Mouse (Mus musculus) inflammation-experienced regulatory T-cells, adult 6 months (primary cell): ENCODE measurements at regions not wholly inside any gene's neighbourhood (a gene's known extent, or its start where the extent isn't known, plus 50 kb on each side); places are given as distances from the start of the nearest gene placed in this dataset.

ENCODE experiments used
- ATAC-seq: one replicate; pipeline ENCODE4 v1.8.0; 2017

DNA sequence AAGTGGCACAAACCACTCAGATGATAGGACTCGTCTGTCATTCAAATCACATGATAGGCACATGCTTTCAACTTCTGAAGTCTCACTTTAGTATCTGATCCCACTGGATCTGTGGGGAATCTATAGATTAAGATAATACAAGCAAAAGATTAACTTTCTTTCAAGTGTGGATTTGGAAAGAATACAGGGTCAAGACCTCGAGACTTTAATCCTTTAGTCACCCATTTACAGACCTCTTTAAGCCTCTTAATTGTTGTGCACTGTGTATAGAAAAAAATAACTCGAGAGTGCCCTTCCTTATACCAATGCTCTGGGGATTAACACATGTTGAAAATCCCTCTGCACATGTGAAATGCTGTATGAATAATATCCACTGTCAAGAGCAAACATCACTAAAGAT is 306.7 kb upstream of the Pard3b start:
- ATAC-seq: no peak

DNA sequence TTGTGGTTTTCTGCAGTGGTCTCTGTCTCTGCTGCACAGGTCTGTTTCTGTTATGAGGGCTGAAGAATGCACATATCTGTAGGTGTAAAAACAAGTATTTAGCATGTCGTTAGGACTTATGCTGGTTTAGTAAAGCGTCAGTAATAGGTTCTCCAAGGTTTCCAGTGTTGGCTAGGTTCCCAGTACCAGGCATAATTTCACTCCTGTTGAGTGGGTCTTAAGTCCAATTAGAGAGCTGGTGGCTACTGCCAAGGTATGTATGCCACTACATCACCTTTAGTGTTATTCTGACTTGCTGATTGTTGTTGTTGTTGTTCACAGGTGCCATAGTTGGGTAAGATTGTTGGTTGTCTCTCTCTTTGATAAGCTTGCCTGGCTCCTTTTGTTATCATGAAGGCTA is 302.3 kb upstream of the Pard3b start:
- ATAC-seq: no peak

DNA sequence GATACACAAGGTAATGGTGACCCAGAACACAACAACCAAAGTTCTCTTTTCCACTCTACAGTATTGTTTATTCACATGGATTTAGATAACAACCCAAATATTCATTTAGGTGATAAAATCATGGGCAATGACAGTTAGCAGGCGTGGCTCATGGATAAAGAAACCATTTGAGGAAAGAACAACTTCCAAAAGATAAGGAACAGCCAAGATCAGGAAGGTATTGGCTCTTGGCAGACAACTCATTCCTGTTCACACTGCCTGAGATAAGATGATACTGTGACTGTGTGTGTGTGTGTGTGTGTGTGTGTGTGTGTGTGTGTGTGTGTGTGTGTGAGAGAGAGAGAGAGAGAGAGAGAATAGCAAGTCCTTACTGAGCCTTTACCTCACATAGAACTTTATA is 285.7 kb upstream of the Pard3b start:
- ATAC-seq: no peak

DNA sequence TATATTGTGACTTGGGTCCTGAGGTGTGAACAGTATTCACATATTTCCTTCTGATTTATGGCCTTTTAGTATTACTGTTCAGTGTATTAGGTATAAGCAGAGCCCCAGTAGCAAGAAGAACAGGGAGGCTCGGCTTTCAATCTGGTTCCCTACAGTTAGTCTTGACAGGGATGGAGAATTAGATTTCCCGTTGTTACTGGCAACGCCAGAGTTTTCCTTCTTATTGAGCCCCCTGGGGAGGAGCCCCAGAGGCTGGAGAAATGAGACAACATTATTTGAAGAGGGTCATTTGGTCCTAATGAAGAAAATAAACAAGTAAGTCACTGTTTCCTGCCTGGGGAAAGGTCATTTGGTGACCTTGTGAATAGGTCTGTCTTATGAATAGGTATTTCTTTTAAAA is 285.1 kb upstream of the Pard3b start:
- no peak for ATAC-seq

DNA sequence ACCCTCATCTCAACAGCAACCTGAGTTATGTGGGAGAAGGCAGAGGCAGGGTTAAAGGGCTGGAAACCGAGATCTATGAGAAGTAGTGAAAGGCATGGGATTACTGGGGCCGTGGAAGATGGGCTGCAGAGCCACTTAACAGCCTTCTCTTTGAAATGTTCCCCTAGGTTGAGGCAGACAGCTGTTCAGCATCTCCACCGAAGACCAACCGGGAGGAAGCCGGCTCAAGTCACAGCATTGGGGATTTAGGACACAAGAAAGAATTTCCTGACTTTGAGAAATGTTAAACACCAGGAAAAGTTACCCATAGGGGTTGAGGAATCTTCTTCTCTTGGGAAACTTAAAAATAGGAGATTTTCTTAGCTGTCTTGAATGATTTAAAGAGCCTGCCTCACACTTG is 283.4 kb upstream of the Pard3b start:
- no peak for ATAC-seq

DNA sequence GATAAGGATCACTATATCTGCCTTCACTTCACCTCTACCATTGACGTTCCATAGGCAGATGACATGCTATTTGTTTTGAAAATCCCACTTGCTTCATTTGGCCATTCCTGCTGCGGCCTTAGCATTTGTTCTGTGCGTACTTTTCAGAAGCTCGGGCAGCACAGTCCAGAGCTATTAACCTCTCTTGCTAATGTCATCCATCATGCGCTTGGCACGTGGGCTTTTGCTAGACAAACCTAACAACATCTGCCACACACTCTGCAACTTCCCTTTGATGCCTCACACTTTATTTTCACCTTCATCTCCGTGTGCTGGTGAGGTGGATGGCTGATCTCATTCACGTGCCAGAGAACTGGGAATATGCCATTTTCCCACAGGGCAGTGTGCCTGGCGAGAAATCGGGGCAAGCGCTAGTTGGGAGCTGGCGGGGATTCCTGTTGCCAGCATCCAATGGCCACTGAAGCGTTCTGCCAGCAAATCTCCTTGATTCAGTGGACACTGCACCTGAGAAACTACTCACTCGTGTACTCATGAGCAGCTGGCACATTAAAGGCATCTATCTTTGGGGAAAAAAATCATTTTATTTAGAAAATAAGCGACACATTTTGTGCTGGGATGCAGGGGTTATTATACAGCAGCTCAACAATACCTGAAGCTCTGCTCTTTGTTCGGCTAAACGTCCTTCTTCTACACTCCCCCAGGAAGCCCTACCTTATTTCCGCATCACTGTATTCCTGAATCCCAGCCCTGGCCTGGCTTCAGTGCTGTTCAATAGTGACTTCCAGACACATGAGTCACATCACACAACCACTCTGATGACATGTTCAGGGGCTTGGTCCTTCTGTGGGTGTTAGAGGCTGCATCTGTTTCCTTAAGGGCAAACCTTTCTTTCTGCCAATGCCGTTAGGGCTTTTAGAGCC is 279.4 kb upstream of the Pard3b start:
- no peak for ATAC-seq

DNA sequence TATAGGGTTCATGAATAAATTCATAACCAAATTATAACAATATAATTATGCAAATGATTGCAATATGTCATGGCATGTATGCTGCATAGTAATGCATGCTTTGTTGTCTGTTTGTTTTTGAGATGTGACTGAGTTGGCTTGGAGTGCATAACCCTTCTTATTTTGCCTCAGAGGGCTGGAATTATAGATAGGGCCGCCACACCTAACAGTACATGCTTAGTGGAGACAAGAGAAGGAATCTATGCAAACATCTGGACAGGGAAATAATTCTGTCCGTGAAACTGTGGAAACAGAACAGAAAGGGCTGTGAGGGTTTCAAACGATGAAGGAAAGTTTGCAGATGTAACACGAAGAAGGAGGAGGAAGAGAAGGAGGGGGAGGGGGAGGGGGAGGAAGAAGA is 266.0 kb upstream of the Pard3b start:
- ATAC-seq: no peak

DNA sequence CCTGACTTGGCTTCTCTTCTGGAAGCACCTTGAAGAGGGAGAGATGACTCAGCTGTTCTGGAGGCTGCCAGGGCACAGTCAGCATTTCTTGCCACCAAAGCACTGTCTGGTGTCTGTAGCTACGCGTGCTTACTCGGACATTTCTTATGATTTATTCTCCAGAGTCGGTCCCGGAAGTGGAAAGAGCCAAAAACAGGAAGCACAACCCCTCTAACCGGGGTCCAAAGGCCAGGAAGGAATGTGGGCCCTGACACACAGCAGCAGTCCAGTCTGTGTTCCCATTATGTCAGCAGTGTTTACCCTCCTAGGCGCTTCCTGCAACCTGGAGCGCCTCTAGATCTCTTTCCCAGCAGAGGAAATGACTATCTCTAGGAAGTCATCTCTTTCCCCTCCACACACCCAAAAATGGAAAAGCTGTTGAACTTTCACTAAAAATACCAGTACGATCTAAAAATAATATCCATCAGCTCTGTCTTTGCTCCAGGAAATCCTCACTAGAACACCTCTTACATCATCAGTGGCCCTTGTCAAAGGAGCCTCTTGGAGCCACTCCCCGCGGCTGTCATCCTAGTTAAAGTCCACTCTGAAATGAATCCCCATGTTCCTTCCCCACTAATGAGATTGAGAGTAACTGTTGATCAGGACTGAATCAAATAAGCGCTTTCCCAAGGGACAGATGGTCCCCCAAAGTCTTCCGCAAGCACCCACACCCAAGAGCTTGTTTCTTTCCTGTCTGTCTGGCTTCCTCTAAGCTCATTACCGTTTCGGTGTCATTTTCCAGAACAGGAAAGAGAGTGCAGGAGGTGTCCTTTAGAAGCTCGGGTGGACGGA is 264.7 kb upstream of the Pard3b start:
- ATAC-seq: no peak

DNA sequence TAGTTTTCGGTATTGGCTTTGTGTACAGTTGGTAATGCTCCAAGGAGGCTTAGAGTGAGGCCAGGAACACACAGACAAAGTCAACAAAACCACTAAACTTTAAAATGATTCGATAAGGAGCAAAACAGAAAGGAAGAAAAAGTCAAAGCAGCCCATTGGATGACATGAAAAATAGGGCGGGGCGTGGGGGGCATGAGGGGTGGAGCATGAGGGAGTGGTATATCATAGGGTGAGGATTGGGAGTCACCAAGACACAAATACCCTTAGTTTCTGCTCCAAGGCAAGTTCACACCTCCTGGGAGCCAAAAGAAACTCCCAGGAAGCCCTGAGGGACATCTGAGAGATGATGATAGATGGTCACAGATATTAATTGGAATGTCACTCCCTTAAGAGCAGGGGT is 262.2 kb upstream of the Pard3b start:
- no peak for ATAC-seq

DNA sequence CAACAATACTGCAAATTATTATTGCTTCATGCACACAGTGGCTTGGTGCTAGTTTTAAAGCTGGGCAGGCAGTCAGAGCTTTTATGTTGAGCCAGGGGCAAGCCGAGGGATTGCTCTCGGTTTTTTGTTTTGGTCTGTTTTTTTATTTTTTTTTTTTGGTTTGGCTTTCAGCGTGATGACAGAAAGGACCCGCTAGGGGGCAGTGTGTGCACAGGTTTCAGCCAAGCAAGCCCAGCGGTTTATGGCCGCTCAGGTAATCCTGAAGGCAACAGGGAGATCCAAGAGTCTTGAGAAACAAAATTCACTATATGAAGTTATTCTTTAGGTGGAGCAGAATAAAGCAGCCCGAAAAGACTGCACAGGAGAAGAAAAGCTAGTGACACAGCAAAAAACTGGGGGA is 261.6 kb upstream of the Pard3b start:
- no peak for ATAC-seq

DNA sequence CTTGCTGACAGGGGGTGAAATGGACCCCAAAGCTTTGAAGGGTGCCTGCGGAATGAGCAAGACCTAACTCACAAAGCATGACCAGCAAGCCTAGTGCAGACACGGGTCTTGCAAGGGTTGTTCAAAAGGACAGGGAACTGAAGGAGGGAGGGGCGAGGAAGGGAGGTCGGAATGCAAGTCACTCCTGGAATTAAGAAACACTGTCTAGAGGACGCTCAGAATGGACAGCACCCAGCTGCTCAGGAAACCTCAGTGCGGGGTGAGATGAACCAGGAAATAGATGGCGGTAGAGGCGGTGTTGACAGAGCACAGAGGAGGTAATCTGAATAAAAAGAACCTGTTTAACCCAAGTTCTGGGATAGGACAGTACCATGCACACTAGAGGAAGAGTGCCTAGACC is 260.4 kb upstream of the Pard3b start:
- no peak for ATAC-seq

DNA sequence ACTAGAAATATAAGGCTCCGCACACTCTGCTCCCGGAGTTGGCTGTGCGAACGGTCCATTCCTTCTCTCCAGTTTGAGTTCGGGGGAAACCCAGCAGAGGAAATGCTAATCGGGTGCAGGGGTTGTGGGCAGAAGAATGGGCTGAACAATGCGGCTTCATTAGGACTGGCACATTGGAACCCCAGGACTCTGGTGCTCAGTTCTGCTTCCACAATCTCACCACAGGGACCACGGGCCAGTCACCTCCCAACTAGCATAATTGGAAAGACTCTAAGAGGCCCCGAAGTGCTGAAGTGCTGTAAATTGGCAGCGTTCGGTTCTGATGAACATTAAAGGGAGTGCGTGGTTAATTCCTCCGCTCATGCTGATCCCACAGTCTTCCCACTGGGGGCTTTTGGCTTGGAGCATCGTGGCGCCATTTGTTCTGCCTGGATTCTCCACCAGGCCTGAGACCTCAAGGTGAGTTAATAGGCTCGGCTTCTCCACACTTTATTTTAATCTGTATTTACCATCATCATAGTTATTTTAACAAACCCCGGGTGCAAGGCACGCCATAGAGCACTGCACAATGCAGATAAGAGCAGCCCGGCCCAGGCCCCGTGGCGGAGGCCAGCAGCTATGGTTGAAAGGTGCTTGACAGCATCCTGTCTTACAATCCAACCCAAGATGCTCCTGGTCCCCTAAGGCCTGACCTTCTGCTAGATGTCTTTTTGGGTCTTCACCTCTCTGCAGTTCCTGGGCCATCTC is 258.7 kb upstream of the Pard3b start:
- ATAC-seq: no peak

DNA sequence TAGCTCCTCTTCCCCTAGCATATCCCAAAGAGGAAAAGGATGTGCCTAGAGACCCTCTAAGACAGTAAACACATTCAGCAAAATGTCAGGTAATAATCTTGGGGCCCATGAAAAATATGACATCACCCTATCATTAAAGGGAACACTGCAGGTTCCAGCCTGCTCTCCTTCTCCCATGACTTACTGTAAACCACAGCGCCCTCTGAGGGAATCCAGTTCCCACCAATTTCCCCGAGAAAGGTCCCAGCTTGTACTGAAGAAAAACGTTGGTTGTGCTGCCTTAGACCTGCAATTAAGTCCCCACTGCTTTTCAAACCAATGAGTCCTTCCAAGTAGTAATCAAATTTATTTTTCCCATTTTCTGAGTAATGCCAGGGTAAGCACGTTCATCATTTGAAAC is 251.0 kb upstream of the Pard3b start:
- ATAC-seq: no peak

DNA sequence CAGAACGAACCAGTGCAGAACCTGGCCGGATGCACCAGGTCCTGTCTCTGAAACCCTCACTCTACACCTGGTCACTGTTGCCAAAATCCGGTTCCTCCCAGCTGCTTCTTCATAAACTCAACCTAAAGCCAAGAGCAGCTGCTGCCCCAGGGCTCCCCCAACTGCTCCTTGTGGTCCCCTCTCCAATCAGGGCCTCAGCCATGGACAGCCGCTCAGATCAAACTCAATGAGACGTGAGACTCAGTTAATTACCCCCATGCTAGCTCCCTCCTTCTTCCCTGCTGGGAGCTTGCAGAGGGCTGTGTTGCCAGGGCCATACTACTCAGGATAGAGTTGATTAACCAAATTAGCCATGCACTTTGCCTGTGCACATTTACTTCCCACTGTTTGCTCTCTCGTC is 240.8 kb upstream of the Pard3b start:
- no peak for ATAC-seq

DNA sequence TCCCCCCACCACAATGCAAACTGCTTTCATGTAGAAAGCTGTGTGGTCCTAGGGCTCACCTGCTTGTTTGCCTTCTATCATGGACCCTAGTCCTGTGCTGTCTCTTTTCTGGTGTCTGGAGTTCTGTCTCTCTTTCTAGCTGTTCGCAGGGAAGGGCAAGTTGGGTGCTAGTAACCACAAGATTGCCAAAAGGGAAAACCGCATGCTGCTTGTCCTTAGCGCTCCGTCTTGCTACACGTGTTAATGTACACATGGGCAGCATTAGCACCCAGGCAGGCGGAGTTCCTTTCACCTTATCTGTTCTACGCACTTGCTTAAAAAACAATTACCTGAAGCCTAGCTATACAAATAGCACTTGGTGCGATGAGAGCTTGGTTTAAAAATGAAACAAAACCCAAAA is 236.3 kb upstream of the Pard3b start:
- ATAC-seq: no peak

DNA sequence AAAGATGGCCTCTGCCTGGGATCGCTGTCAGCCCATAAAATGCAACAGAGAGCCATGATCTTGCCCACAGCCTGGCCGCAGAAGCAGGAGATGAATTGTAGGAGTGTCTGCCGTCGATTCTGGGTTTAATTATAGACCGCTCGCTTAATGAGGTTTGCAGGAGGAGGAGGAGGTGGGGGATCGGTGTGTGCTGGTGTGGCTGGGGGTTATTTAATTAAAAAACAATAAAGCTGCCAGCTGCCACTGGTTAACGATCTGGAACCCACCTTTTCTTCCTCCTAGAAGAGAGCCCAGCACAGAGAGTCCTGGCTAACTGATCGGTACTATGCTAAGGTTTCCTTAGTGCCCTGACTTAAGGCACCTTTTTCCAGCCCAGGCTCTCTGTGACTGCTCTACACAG is 231.4 kb upstream of the Pard3b start:
- no peak for ATAC-seq

DNA sequence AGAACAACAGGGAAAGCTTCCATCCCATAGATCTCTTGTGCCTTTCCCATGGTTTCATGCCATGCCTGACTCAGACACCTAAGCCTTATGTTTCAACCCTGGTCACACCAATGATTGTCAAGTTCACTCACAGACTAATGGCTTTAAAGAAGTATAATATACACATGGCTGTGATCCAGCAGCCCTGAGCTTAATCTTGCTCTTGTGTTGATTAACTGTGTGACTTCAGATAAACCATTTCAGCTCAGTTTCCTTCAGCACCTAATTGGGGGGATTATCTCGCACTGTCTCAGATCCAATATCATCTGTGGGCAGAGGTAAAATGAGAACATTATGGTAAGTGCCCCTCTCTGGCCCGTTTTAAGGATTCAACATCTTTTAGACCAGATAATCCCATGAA is 223.9 kb upstream of the Pard3b start:
- no peak for ATAC-seq

DNA sequence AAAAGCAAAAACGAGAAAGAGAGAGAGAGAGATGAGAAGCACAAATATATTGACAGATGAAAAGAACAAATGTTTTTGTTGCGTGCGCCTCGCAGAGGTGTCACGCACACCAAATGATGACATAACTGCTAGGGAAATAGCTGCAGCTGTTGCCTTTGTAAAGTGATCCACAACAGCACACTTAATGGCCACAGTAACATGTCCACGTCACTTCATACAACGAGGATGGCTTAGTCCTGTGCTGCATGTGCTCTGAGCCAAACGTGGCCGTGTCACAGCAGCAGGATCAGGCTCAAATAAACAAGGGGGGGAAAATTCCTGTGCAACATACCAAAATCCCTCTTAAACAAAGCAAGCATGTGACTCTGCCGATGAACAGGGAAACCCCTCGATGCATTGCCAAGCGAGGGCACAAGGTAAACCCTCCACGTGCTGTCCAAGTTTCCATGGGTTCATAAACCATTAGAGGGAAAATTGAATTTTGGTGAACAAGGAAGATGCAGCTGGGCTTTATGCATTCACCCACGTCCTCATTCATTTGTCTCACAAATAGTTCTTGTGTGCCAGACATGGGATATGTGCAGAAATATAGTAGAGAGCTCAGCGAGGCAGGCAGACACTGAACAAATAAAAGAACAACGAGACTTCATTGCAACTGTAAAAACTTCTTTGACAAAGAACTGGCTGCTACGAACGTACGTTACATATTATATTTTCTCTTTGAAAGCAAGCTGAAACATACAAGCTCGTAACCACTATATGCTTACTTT is 223.0 kb upstream of the Pard3b start:
- ATAC-seq: no peak

DNA sequence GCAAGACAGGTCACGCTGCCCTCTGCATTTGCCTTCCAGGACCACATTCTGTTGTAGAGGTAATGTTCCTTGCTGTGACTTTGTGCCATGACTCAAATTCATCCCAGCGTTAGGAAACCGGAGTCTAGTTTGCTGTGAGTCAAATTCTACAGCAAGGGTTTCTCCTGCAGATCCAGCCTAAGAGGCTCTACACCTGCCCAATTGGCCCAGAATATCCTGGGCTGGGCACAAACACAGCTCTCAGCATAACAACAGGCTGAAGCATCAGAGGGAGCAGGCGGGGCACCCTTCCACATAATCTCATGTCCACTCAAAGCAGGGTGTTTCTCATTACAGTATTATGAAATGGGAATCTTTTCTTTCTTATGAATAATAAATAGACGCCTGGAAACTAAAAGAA is 220.2 kb upstream of the Pard3b start:
- ATAC-seq: no peak

DNA sequence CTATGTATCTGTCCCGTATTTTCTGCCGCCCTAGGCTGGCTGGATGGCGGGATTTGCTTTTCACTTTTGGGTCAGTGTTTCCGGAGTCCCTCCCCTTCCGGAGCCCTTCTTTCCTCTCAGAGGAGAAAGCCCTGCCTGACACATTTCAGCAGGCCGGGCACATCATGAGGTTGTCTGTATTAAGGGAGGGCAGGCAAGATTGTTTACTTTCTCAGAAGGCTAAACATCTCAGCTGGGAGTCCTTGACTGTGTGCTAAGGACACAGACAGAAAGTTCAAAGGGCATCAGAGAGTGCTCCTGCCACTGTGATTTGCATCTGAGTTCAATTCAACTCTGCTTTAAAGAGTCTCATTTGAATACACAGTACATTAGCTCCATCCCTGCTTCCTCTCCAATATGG is 218.8 kb upstream of the Pard3b start:
- no peak for ATAC-seq

DNA sequence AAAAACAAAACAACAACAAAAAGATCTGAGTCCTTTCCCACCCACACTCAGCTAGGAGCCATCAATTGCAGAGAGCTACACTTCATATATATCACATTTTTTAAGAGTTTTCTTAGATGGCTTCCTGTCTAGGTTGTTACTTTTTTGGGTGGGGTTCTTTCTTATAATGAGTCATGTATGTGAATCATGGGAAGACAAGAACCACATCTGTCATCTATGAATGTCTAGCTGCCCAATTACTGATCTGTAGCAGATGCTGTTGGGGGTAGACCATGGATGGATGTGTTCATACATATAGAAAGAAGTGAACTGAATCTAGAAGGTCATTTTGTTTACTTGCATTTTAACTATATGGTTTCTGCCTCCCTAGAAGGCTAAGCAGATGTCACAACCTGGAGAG is 215.4 kb upstream of the Pard3b start:
- no peak for ATAC-seq

DNA sequence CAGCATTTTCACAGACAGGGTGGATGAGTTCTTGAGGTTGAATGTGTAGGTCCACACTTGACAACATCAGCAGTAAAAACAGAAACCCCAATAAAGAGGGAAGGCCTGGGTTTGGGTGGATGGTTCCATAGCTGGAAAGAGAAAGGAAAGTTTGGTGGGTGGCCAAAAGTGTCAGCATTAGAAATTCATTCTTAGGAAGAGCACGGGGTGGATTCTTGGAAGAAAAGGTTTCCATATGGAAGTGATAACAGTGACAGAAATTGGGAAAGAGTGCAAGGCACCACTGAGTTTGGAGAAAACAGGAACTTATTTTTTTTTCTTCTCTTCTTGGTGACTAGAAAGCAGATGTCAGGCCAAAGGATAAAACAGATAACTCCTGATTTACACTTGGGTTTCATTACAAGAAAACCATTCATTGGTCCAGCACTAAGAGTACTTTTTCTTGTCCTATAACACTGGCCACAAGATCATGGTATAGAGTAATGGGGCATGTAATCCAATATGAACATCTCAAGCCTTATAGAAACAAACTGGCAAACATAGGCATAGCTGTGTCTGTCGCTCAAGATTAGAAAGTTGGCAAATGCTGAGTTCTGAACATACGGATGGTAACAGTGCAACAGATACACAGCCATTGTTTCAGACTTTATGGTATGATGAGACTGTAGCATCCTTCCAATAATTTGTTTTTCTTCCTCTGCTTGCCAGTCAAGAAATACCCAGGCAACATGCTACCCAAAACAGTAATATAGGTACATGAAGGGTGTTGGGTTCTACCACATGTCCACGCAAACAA is 209.7 kb upstream of the Pard3b start:
- ATAC-seq: no peak
